Mouse (Mus musculus) forebrain, embryonic 14.5 days (tissue): ENCODE measurements around the gene Myo3b. TPM values are rescaled to one million over a fixed set of nuclear protein-coding genes. Genes with fewer than 3 reads are reported as not detected.

ENCODE experiments used
- ATAC-seq: fragments of 200-750 bp; cut with Nextera tagmentation; 2 replicates; pipeline ENCODE4 v1.8.0; 2017; ENCODE audit warnings: mild to moderate bottlenecking, moderate library complexity
- DNase-seq: peaks from one replicate; pipeline ENCODE4 v3.0.0-alpha.2; 2015; ENCODE audit warnings: low spot score
- H3K27ac ChIP-seq: fragments of 300-500 bp; sonication (generic); 2 replicates; pipeline ENCODE4 v1.5.1; 2014; ENCODE audit warnings: low read depth, mild to moderate bottlenecking, control low read depth, low read length, moderate library complexity
- H3K27me3 ChIP-seq: fragments of 300-500 bp; sonication (generic); replicated peaks from 2 replicates; pipeline ENCODE4 v1.6.1; 2014; ENCODE audit warnings: low read length, control low read depth, mixed read lengths; ENCODE audit not compliant: control insufficient read depth, insufficient read depth
- H3K36me3 ChIP-seq: fragments of 300-500 bp; sonication (generic); 2 replicates; pipeline ENCODE4 v1.6.1; 2014; ENCODE audit warnings: low read length, control low read depth; ENCODE audit not compliant: control insufficient read depth, insufficient read depth
- H3K4me1 ChIP-seq: fragments of 300-500 bp; sonication (generic); 2 replicates; pipeline ENCODE4 v1.6.1; 2014; ENCODE audit warnings: antibody characterized with exemption, low read length, control low read depth; ENCODE audit not compliant: control insufficient read depth, insufficient read depth
- H3K4me2 ChIP-seq: fragments of 300-500 bp; sonication (generic); 2 replicates; pipeline ENCODE4 v1.6.1; 2014; ENCODE audit warnings: mild to moderate bottlenecking, control low read depth, low read length
- H3K4me3 ChIP-seq: fragments of 300-500 bp; sonication (generic); 2 replicates; pipeline ENCODE4 v1.5.1; 2014; ENCODE audit warnings: low read depth, low read length, control low read depth
- H3K9ac ChIP-seq: fragments of 300-500 bp; sonication (generic); 2 replicates; pipeline ENCODE4 v1.6.1; 2014; ENCODE audit warnings: mild to moderate bottlenecking, low read length, control low read depth, moderate library complexity
- H3K9me3 ChIP-seq: fragments of 300-500 bp; sonication (generic); replicated peaks from 2 replicates; pipeline ENCODE4 v1.6.1; 2016; ENCODE audit warnings: low read length, control low read depth, mixed read lengths; ENCODE audit not compliant: control insufficient read depth
- WGBS: fragments of 180-500 bp; shearing (Covaris S2); extraction: QIAGEN DNeasy Blood & Tissue Kit; methylation state at CpG from one replicate; pipeline ENCODE4 v1.1.7; 2014; 5-methylcytosine and 5-hydroxymethylcytosine counted together
- polyA plus RNA-seq: library from polyadenylated mRNA; unstranded; fragments of >200 nt; fragmentation: Nextera tagmentation; extraction: Ambion mirVana; gene quantifications from 2 replicates; pipeline ENCODE4 v1.2.1, GENCODE M21; 2014

Gene Myo3b
- polyA plus RNA-seq, 1 experiment from 2014 or later = 0.09 TPM

DNA sequence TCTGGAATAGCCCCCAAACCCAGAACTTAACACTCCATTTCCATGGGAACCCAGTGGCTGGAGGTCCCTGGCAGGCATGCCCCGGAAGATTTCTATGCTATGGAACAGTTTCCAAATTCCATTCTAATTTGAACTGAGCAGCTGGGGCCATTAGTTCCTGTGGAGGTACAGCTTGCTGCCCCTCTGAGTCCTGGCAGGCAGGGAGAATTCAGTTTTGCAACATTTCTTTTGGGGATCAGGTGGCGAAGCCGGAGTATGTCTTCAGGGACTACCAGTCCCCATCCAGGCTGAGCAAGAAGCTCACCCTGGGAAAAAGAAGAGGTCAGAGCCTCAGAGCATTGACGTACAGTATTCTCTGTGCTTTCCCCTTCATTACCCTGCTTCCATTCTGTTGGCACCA, 94.4 kb downstream of the Myo3b start:
- Histone ChIP-seq H3K4me1 (peaks cover 13% of the 10 kb centered on the region), H3K36me3 (no peaks in the 10 kb centered on the region), H3K9me3 (no peaks in the 10 kb centered on the region), H3K4me2 (no peak overlapping the region), H3K27ac (no peak overlapping the region), H3K4me3 (no peak overlapping the region), H3K9ac (no peak overlapping the region), H3K27me3 (no peaks in the 10 kb centered on the region)
- ATAC-seq = no peak
- peak; percentile 8 for DNase-seq
- WGBS = 69% methylated on average over 4 of the region's 4 CpGs

DNA sequence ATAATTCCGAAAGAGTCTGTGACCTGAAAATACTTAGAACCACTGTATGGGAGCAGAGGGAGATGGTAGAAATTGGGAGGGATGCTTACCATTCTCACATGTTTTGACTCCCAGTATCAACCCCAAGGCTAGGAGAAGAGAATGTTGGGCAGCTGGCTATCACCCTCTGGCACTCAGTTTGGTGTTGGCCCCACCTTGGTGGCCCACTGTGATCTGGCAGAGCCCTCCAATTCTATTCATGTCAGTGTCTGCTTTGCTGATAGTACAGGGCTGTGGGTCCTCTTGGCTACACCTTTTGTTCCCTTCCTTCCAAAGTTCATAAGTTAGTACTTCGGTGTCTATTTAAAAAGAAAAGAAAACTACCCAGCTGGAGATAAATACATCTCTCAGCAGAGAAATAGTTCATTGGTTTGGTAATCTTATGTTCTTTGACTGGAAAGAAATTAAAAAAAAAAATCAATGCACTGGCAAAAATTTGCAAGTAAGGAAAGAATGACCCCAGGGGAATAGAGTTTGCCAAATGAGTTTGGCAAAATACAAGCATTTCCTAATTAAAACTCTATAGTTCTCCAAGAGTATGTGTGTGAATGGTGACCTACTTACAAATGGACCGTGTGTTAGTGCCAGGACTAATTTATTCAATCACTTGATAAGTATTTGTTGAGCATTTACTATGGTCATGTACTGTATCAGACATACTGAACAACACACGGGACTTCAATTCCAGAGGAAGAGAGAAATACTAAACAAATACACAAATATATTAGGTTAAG, 98.5 kb downstream of the Myo3b start:
- Histone ChIP-seq H3K4me2 (no peak overlapping the region), H3K9me3 (no peaks in the 10 kb centered on the region), H3K27me3 (no peaks in the 10 kb centered on the region), H3K27ac (no peak overlapping the region), H3K9ac (no peak overlapping the region), H3K4me3 (no peak overlapping the region), H3K4me1 (peaks cover 4% of the 10 kb centered on the region; the same call in 1 of the 2 replicates), H3K36me3 (no peaks in the 10 kb centered on the region)
- 56% methylated on average over 4 of the region's 4 CpGs for WGBS
- DNase-seq (peak; percentile 48), ATAC-seq (no peak)

DNA sequence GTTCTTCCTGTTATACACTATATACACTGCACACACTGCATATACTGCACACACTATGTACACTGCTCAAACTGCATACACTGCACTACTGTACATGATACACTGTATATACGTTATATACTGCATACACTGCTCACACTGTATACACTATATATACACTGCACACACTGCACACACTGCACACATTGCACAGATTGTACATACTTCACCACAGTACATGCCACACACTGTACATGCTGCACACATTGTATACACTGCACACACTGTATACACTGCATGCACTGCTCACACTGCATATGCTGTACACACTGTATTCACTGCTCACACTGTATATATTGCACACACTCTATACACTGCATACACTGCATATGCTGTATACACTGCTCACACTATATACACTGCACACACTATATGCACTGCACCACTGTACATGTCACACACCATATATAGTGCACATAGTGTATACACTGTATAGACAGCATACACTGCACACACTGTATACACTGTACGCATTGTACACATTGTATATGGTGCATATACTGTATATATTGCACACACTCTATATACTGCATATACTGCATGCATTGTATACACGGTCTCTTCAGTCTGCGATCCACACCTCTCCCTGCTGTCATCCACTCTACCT, 104.7 kb downstream of the Myo3b start:
- Histone ChIP-seq H3K27ac (no peak overlapping the region), H3K9ac (no peak overlapping the region), H3K9me3 (no peaks in the 10 kb centered on the region), H3K36me3 (no peaks in the 10 kb centered on the region), H3K27me3 (no peaks in the 10 kb centered on the region), H3K4me2 (no peak overlapping the region), H3K4me3 (no peak overlapping the region), H3K4me1 (no peaks in the 10 kb centered on the region)
- 93% methylated on average over 4 of the region's 4 CpGs for WGBS
- ATAC-seq = no peak
- no peak for DNase-seq

DNA sequence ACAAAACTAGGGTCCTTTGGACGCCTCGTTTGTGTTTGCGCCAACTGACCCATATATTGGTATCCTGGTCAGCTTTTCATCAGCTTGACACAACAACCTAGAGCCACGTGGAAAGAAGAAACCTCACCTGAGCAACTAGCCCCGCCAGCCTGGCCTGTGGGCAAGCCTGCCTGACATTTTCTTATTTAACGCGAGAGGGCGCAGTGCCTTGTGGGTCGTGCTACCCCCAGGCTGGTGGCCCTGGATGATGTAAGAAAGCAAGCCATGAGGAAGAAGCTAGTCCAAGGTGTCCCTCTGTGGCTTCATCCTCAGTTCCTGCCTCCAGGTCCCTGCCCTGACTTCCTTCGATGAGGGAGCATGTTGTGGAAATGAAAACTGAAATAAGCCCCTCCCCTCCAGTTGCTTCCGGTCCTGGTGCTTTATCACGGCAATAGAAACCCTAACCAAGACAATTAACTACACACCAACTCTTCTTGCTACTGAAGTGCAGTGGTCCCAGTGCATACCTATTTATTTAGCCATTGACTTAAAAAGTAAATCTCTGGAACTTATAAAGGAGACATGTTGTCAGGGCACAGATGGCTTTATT, 108.2 kb downstream of the Myo3b start:
- DNase-seq (no peak), ATAC-seq (no peak)
- peaks cover 6% of the 10 kb centered on the region; the same call in 1 of the 2 replicates for H3K4me1 ChIP-seq
- no peak overlapping the region for H3K4me2 ChIP-seq
- H3K4me3 ChIP-seq = no peak overlapping the region
- no peak overlapping the region for H3K9ac ChIP-seq
- no peak overlapping the region for H3K27ac ChIP-seq
- H3K9me3 ChIP-seq = no peaks in the 10 kb centered on the region
- H3K36me3 ChIP-seq = no peaks in the 10 kb centered on the region
- whole genome bisulfite sequencing = 57% methylated on average over 12 of the region's 12 CpGs
- H3K27me3 ChIP-seq = no peaks in the 10 kb centered on the region

DNA sequence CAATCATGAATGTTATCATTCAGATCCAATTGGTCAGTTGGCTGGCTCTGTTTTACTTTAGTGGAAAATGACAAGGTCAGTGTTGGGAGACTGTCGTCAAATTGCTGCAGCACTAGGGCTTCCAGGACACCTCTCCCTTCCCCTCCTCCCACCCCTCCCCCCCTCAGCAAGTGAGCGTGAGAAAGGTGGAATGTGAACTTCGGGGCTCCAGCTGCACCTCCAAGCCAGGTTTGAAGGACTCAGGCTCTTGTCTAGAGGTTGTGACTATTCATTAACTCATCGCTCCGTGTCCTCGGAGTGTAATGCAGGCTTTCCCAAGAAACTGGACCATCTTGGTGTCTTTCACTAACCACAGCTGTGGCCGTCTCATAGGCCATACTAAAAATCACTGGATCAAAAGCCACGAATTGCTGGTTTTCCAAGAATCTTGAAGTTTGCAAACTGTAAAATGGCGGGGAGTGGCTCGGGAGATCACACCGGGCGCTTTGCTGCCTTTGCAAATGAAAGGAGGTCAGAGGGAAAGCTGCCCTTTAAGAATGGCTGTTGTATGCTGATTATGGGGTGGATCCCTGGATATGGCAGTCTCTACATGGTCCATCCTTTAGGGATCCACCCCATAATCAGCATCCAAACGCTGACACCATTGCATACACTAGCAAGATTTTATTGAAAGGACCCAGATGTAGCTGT, 110.0 kb downstream of the Myo3b start:
- H3K27ac ChIP-seq = no peak overlapping the region; the same call in 1 of the 2 replicates
- H3K9me3 ChIP-seq = no peaks in the 10 kb centered on the region
- H3K4me3 ChIP-seq = no peak overlapping the region
- DNase-seq (no peak), ATAC-seq (no peak)
- H3K27me3 ChIP-seq = no peaks in the 10 kb centered on the region
- 79% methylated on average over 13 of the region's 13 CpGs for WGBS
- H3K36me3 ChIP-seq = no peaks in the 10 kb centered on the region
- peaks cover 6% of the 10 kb centered on the region; the same call in 1 of the 2 replicates for H3K4me1 ChIP-seq
- no peak overlapping the region for H3K9ac ChIP-seq
- H3K4me2 ChIP-seq = no peak overlapping the region

DNA sequence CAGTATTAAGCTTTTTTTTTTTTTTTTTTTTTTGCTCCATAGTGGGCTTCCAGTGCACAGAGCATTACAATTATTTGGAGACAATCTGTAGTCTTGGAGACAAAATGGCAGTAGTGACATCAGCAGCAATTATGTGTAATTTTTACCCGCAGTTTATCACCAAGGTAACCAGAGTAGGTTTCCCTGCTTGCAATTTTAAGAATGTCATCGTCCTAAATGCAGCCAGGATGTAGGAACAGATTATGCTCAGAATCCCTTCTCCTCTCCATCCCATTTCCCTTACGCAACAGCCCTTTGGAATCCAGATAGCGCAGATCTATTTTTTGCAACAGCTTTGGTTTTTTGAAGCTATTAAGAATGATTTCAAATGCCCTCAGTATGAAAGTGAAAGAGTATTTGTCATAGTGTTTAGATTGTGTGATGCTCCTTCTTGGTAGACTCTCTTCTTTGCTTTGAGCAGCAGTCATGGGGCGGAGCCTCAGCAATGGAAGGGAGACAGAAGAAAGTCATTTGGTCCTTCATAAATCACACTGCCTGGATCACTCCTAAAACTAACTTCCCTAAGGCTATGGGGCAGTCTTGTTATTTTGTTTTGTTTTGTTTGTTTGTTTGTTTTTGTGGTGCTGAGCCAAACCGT, 111.6 kb downstream of the Myo3b start:
- H3K4me2 ChIP-seq = no peak overlapping the region
- WGBS = 70% methylated on average over 6 of the region's 6 CpGs
- no peaks in the 10 kb centered on the region for H3K9me3 ChIP-seq
- no peak overlapping the region for H3K4me3 ChIP-seq
- ATAC-seq = peak; percentile 83
- H3K4me1 ChIP-seq = peaks cover 6% of the 10 kb centered on the region; the same call in 1 of the 2 replicates
- H3K27ac ChIP-seq = peak overlapping the region; percentile 84
- no peaks in the 10 kb centered on the region for H3K27me3 ChIP-seq
- no peaks in the 10 kb centered on the region for H3K36me3 ChIP-seq
- DNase-seq = peak; percentile 86
- H3K9ac ChIP-seq = no peak overlapping the region

DNA sequence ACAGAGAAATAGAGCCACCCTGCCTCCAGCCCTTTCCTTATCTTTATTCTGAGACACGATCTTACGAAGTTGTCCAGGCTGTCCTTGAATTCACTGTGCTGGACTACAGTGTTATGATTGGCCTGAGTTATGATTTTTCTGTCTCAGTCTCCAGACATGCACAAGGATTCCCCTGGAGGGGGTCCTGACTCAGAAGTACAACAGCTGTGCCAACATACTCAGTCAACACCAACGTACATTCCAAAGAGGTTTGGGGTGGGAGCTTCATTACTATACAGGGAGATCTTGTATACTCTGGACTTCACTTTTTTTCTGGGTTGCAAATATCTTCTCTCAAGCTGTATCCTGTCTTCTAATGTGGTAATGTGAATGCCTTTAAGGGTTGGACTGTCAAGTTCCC, 113.0 kb downstream of the Myo3b start:
- H3K27me3 ChIP-seq = no peaks in the 10 kb centered on the region
- no peak for ATAC-seq

DNA sequence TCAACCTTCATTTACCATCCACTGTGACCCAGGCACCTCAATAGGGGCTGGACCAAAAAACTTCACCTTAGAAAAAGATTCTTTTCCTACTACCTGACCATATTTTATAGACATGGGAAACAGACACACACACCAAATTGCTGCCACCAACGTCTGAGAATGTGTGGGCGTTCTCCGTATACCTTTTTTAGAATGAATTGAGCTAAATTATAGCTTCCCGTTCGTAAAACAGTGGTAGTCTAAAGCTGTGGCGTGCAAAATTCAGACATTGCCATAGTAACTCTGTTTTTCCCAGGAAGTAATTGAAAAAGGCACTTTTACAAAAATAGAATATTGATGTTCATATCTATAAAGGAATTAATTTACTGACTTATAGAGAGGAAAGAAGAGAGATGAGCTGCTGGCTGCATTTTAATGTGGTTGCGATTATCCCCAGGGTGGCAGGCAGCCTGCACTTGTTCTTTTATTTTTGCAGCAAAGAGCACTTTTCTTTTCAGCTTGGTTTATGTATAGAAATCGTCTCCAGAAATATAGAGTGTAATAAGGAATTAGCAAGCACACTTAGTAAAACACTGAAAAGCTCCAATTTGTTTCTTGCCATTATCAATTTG, 116.4 kb downstream of the Myo3b start:
- WGBS = 69% methylated on average over 8 of the region's 8 CpGs
- Histone ChIP-seq H3K27ac (peak overlapping the region; percentile 62), H3K9ac (no peak overlapping the region), H3K4me1 (peaks cover 15% of the 10 kb centered on the region; the same call in 1 of the 2 replicates), H3K36me3 (no peaks in the 10 kb centered on the region), H3K9me3 (no peaks in the 10 kb centered on the region), H3K4me2 (no peak overlapping the region), H3K4me3 (no peak overlapping the region), H3K27me3 (no peaks in the 10 kb centered on the region)
- ATAC-seq (no peak), DNase-seq (peak; percentile 30)

More for the DNA sequence above, 113.0 kb downstream of the Myo3b start:
- WGBS = 89% methylated on average over 3 of the region's 3 CpGs
- DNase-seq = no peak
- H3K36me3 ChIP-seq = no peaks in the 10 kb centered on the region
- H3K9ac ChIP-seq = no peak overlapping the region
- H3K4me1 ChIP-seq = peaks cover 10% of the 10 kb centered on the region; the same call in 1 of the 2 replicates
- no peaks in the 10 kb centered on the region for H3K9me3 ChIP-seq
- no peak overlapping the region for H3K4me2 ChIP-seq
- no peak overlapping the region for H3K4me3 ChIP-seq
- H3K27ac ChIP-seq = peak overlapping the region; percentile 84; the same call in 1 of the 2 replicates
